Mouse (Mus musculus) liver, embryonic 14.5 days (tissue): Measurements from ENCODE around the gene Hydin. TPM values are rescaled to one million over a fixed set of nuclear protein-coding genes. Genes with fewer than 3 reads are reported as not detected.
A peak's percentile ranks its signal among the peaks of the same experiment; 100 is the strongest.

Experiments
- ATAC-seq: fragments of 200-750 bp; cut with Nextera tagmentation; 2 replicates; pipeline ENCODE4 v1.8.0; 2017; ENCODE audit warnings: moderate number of reproducible peaks, mild to moderate bottlenecking, moderate library complexity; ENCODE audit not compliant: insufficient read depth
- DNase-seq, 3 experiments: peaks; one replicate each; pipeline ENCODE4 v3.0.0-alpha.2; 2012 to 2013; ENCODE audit warnings: low read depth in 3 of 3, low spot score in 3 of 3
- H3K27ac ChIP-seq: fragments of 300-500 bp; sonication (generic); 2 replicates; pipeline ENCODE4 v1.5.1; 2014; ENCODE audit warnings: moderate library complexity, mild to moderate bottlenecking, control low read depth, inconsistent platforms
- H3K27me3 ChIP-seq: fragments of 300-500 bp; sonication (generic); 2 replicates; pipeline ENCODE4 v1.6.1; 2014; ENCODE audit warnings: mild to moderate bottlenecking, low read length, moderate library complexity; ENCODE audit not compliant: control insufficient read depth, insufficient read depth
- H3K36me3 ChIP-seq: fragments of 300-500 bp; sonication (generic); replicated peaks from 2 replicates; pipeline ENCODE4 v1.6.1; 2014; ENCODE audit warnings: low read depth; ENCODE audit not compliant: control insufficient read depth, insufficient read depth
- H3K4me1 ChIP-seq, 2 experiments: fragments of 200-500 bp in 1 of 2; fragments of 300-500 bp in 1 of 2; sonication (generic) in 1 of 2; replicated peaks; 2 replicates each; pipeline ENCODE4 v1.6.1; 2012 to 2014; ENCODE audit warnings: antibody characterized with exemption in 1 of 2, inconsistent platforms in 1 of 2, low read length in 1 of 2; ENCODE audit not compliant: control insufficient read depth in 2 of 2, insufficient read depth in 2 of 2
- H3K4me2 ChIP-seq: fragments of 300-500 bp; sonication (generic); 2 replicates; pipeline ENCODE4 v1.6.1; 2014; ENCODE audit warnings: low read depth, mild to moderate bottlenecking, control low read depth, moderate library complexity
- H3K4me3 ChIP-seq, 2 experiments: fragments of 200-500 bp in 1 of 2; fragments of 300-500 bp in 1 of 2; sonication (generic) in 1 of 2; 2 replicates each; pipeline ENCODE4 v1.5.1; 2012 to 2014; ENCODE audit warnings: low read depth in 2 of 2, low read length in 2 of 2, mild to moderate bottlenecking in 2 of 2, control low read depth in 1 of 2, inconsistent platforms in 1 of 2, moderate library complexity in 1 of 2; ENCODE audit not compliant: insufficient read depth in 1 of 2
- H3K9ac ChIP-seq: fragments of 300-500 bp; sonication (generic); replicated peaks from 2 replicates; pipeline ENCODE4 v1.6.1; 2014; ENCODE audit warnings: mild to moderate bottlenecking, control low read depth, moderate library complexity
- H3K9me3 ChIP-seq: fragments of 300-500 bp; sonication (generic); 2 replicates; pipeline ENCODE4 v1.6.1; 2016; ENCODE audit warnings: low read length, mixed read lengths; ENCODE audit not compliant: control insufficient read depth
- CTCF ChIP-seq: IDR thresholded peaks from 2 replicates; pipeline ENCODE4 v1.5.1; 2016; ENCODE audit warnings: antibody characterized with exemption, low read depth, control low read depth
- EP300 ChIP-seq: IDR thresholded peaks from 2 replicates; pipeline ENCODE4 v1.6.1; 2016; ENCODE audit warnings: antibody characterized with exemption, low read depth
- WGBS: fragments of 180-500 bp; shearing (Covaris S2); extraction: QIAGEN DNeasy Blood & Tissue Kit; methylation state at CpG from one replicate; pipeline ENCODE4 v1.1.7; 2014; ENCODE audit not compliant: insufficient replicate concordance; 5-methylcytosine and 5-hydroxymethylcytosine counted together
- polyA plus RNA-seq, 2 experiments: library from polyadenylated mRNA; depleted of rRNA in 1 of 2; stranded (reverse) in 1 of 2; unstranded in 1 of 2; fragments of >200 nt; fragmentation: Nextera tagmentation in 1 of 2; extraction: Ambion mirVana in 1 of 2; gene quantifications; 2 replicates each; pipeline versions ENCODE4 v1.2.1 to v1.2.3; 2012 to 2014

Gene Hydin
- polyA plus RNA-seq (2012; rRNA removed), result 0.05 and 0.10 TPM in 2 replicates
- polyA plus RNA-seq (2014; fragmentation: Nextera tagmentation; extraction: Ambion mirVana), result 0.03 TPM in 2 replicates

GRCm38 (mm10) chr8:110266741-110267140, at the start of gene Hydin:
Gene Hydin (plus strand): TSS chr8:110266977.
- TF ChIP-seq CTCF, result no peak
- TF ChIP-seq EP300, result no peak
- no peak for ATAC-seq
- H3K4me3 ChIP-seq, result peak within 1 kb of the TSS in 1 of 2 experiments; percentile 41; a peak in 1 of 4 replicates

GRCm38 (mm10) chr8:110217198-110217597, 49.6 kb upstream of the Hydin start:
- no peak for TF ChIP-seq CTCF
- TF ChIP-seq EP300, result no peak
- no peak for DNase-seq
- H3K36me3 ChIP-seq, result peaks cover 8% of the 10 kb centered on the region
- peak overlapping the region; percentile 23 to 60 for H3K4me3 ChIP-seq
- peak overlapping the region; percentile 54 for H3K4me2 ChIP-seq
- H3K9me3 ChIP-seq, result no peaks in the 10 kb centered on the region; the same call in 1 of the 2 replicates
- H3K27ac ChIP-seq, result no peak overlapping the region
- H3K27me3 ChIP-seq, result no peaks in the 10 kb centered on the region
- ATAC-seq, result peak; percentile 1; the same call in 1 of the 2 replicates
- 31% methylated on average over 5 of the region's 5 CpGs for WGBS
- no peak overlapping the region for H3K9ac ChIP-seq
- peaks cover 3 to 8% of the 10 kb centered on the region in 2 experiments; a peak in 2 of 4 replicates for H3K4me1 ChIP-seq

More at GRCm38 (mm10) chr8:110266741-110267140, at the start of gene Hydin:
- 1% methylated on average over 15 of the region's 15 CpGs for WGBS
- DNase-seq, result peak; percentile 6 to 17 (median 6)
- Histone ChIP-seq H3K27ac (no peak within 1 kb of the TSS), H3K4me2 (peak within 1 kb of the TSS; percentile 30), H3K36me3 (no peaks in the 10 kb centered on the region), H3K9me3 (no peaks in the 10 kb centered on the region), H3K9ac (no peak within 1 kb of the TSS), H3K4me1 (no peaks in the 10 kb centered on the region), H3K27me3 (no peaks in the 10 kb centered on the region)

DNA sequence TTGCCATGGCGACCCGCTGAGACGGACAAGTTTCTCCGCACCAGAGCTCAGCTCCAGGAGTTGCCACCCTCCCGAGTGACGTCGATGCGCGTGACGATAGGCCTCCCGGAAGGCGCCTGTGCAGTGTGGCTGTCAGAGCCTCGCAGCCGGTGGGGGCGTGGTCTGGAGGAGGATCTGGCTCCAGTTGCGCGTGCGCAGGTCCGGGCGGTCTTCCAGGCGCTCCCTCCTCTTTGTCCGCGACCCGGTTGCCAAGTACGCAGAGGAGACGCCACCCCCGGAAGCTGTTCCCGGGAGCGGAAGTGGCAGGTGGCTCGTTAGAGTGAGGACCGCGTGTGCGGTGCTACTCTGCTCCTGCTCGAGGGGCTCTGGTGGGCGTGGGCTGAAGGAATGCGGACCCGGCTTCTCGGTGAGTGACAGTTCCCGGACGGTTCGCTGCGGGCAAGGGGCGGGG, 49.1 kb upstream of the Hydin start:
- Histone ChIP-seq H3K9me3 (no peaks in the 10 kb centered on the region; the same call in 1 of the 2 replicates), H3K4me1 (peaks cover 3 to 8% of the 10 kb centered on the region in 2 experiments; a peak in 2 of 4 replicates), H3K27me3 (no peaks in the 10 kb centered on the region), H3K4me2 (peak overlapping the region; percentile 54), H3K27ac (no peak overlapping the region), H3K9ac (peak overlapping the region; percentile 32; the same call in 1 of the 2 replicates), H3K36me3 (peaks cover 12% of the 10 kb centered on the region), H3K4me3 (peak overlapping the region; percentile 60 to 77)
- TF ChIP-seq EP300 (no peak), CTCF (no peak)
- WGBS, result under 1% methylated on average over 43 of the region's 43 CpGs
- ATAC-seq, result peak; percentile 98
- peak; percentile 88 to 92 (median 89) for DNase-seq

GRCm38 (mm10) chr8:110218511-110218910, 48.3 kb upstream of the Hydin start:
- no peak for TF ChIP-seq EP300
- no peak for TF ChIP-seq CTCF
- Histone ChIP-seq H3K9ac (no peak overlapping the region), H3K27me3 (no peaks in the 10 kb centered on the region), H3K4me1 (peaks cover 3 to 8% of the 10 kb centered on the region in 2 experiments; a peak in 2 of 4 replicates), H3K36me3 (peaks cover 13% of the 10 kb centered on the region), H3K4me3 (peak overlapping the region; percentile 30 to 60; a peak in 3 of 4 replicates), H3K4me2 (peak overlapping the region; percentile 54), H3K9me3 (no peaks in the 10 kb centered on the region; the same call in 1 of the 2 replicates), H3K27ac (no peak overlapping the region)
- ATAC-seq (no peak), DNase-seq (no peak)
- WGBS, result 8% methylated on average over 5 of the region's 5 CpGs

GRCm38 (mm10) chr8:110220936-110221335, 45.8 kb upstream of the Hydin start:
- H3K4me1 ChIP-seq, result peaks cover 3 to 8% of the 10 kb centered on the region in 2 experiments; a peak in 2 of 4 replicates
- H3K9ac ChIP-seq, result no peak overlapping the region
- H3K9me3 ChIP-seq, result no peaks in the 10 kb centered on the region; the same call in 1 of the 2 replicates
- ATAC-seq (no peak), DNase-seq (no peak)
- 81% methylated on average over 14 of the region's 14 CpGs for WGBS
- TF ChIP-seq EP300 (no peak), CTCF (no peak)
- H3K36me3 ChIP-seq, result peaks cover 13% of the 10 kb centered on the region
- H3K27ac ChIP-seq, result no peak overlapping the region
- H3K4me2 ChIP-seq, result no peak overlapping the region
- no peaks in the 10 kb centered on the region for H3K27me3 ChIP-seq
- no peak overlapping the region for H3K4me3 ChIP-seq
